Mouse (Mus musculus) erythroblast, embryonic 14.5 days (primary cell): ENCODE results near the gene Map3k13.

Experiments
- GATA1 ChIP-seq: IDR thresholded peaks from 2 replicates; pipeline ENCODE4 v1.6.1; 2012; ENCODE audit warnings: low read length, inconsistent platforms, mixed read lengths
- TAL1 ChIP-seq: IDR thresholded peaks from 3 replicates; pipeline ENCODE4 v1.6.1; 2012; ENCODE audit warnings: low read length, inconsistent platforms, mixed read lengths

DNA sequence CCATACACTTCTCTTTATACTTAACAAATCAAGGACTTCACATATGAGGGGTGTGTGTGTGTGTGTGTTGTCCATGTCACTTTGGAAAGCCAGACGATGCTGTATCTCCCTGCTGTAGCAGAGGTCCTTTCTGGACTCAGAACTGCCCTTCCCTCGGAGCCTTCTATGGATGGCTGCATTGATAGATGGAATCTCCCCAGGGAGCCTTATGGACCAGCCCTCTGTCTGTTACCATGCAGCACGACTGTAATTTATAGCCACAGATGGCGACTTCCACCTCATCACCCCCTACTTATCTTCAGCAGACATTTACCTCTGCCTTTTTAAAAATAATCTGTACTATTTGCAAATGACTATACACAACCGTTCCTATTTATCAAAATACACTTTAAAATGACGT lies 74.5 kb downstream of the Map3k13 start:
- TF ChIP-seq GATA1 (no peak), TAL1 (no peak)
